Mouse (Mus musculus) lung, embryonic 14.5 days (tissue): ENCODE measurements at regions not wholly inside any gene's neighbourhood (a gene's known extent, or its start where the extent isn't known, plus 50 kb on each side); places are given as distances from the start of the nearest gene placed in this dataset.

Experiments used
- ATAC-seq: fragments of 200-750 bp; cut with Nextera tagmentation; 2 replicates; pipeline ENCODE4 v1.8.0; 2017; ENCODE audit warnings: mild to moderate bottlenecking, moderate TSS enrichment, moderate library complexity; ENCODE audit not compliant: insufficient read depth
- DNase-seq: peaks from one replicate; pipeline ENCODE4 v3.0.0-alpha.2; 2015
- H3K27ac ChIP-seq: fragments of 300-500 bp; sonication (generic); 2 replicates; pipeline ENCODE4 v1.5.1; 2014; ENCODE audit warnings: low read depth, mild to moderate bottlenecking, moderate library complexity
- H3K27me3 ChIP-seq: fragments of 300-500 bp; sonication (generic); 2 replicates; pipeline ENCODE4 v1.6.1; 2014; ENCODE audit warnings: low read length, control low read depth; ENCODE audit not compliant: insufficient read depth
- H3K36me3 ChIP-seq: fragments of 300-500 bp; sonication (generic); 2 replicates; pipeline ENCODE4 v1.6.1; 2014; ENCODE audit warnings: control low read depth; ENCODE audit not compliant: insufficient read depth
- H3K4me1 ChIP-seq: fragments of 300-500 bp; sonication (generic); 2 replicates; pipeline ENCODE4 v1.6.1; 2014; ENCODE audit warnings: antibody characterized with exemption, control low read depth; ENCODE audit not compliant: insufficient read depth
- H3K4me2 ChIP-seq: fragments of 300-500 bp; sonication (generic); 2 replicates; pipeline ENCODE4 v1.6.1; 2014; ENCODE audit warnings: mild to moderate bottlenecking
- H3K4me3 ChIP-seq: fragments of 300-500 bp; sonication (generic); 2 replicates; pipeline ENCODE4 v1.5.1; 2014; ENCODE audit warnings: low read depth, low read length
- H3K9ac ChIP-seq: fragments of 300-500 bp; sonication (generic); 2 replicates; pipeline ENCODE4 v1.6.1; 2014
- H3K9me3 ChIP-seq: fragments of 300-500 bp; sonication (generic); 2 replicates; pipeline ENCODE4 v1.6.1; 2016; ENCODE audit warnings: low read depth, low read length, control low read depth
- CTCF ChIP-seq: IDR thresholded peaks from 2 replicates; pipeline ENCODE4 v1.5.1; 2016; ENCODE audit warnings: antibody characterized with exemption, low read depth
- WGBS: fragments of 180-500 bp; shearing (Covaris S2); extraction: QIAGEN DNeasy Blood & Tissue Kit; methylation state at CpG from one replicate; pipeline ENCODE4 v1.1.7; 2014; 5-methylcytosine and 5-hydroxymethylcytosine counted together

GRCm38 (mm10) chr12:93230237-93230636 is 1381.3 kb upstream of the Sel1l start:
- Histone ChIP-seq H3K4me2 (no peak overlapping the region), H3K36me3 (no peaks in the 10 kb centered on the region), H3K4me1 (no peaks in the 10 kb centered on the region), H3K9me3 (no peaks in the 10 kb centered on the region), H3K27ac (no peak overlapping the region), H3K9ac (no peak overlapping the region), H3K27me3 (no peaks in the 10 kb centered on the region), H3K4me3 (no peak overlapping the region)
- DNase-seq (no peak), ATAC-seq (no peak)
- WGBS, result 70% methylated on average over 3 of the region's 3 CpGs
- TF ChIP-seq CTCF, result no peak

GRCm38 (mm10) chr12:93226826-93227225 is 1377.9 kb upstream of the Sel1l start:
- Histone ChIP-seq H3K4me1 (no peaks in the 10 kb centered on the region), H3K9ac (no peak overlapping the region), H3K27me3 (no peaks in the 10 kb centered on the region), H3K9me3 (no peaks in the 10 kb centered on the region), H3K4me3 (no peak overlapping the region), H3K36me3 (no peaks in the 10 kb centered on the region), H3K27ac (no peak overlapping the region), H3K4me2 (no peak overlapping the region)
- ATAC-seq (no peak), DNase-seq (no peak)
- TF ChIP-seq CTCF, result no peak
- WGBS, result 88% methylated on average over 1 of the region's 1 CpGs

DNA sequence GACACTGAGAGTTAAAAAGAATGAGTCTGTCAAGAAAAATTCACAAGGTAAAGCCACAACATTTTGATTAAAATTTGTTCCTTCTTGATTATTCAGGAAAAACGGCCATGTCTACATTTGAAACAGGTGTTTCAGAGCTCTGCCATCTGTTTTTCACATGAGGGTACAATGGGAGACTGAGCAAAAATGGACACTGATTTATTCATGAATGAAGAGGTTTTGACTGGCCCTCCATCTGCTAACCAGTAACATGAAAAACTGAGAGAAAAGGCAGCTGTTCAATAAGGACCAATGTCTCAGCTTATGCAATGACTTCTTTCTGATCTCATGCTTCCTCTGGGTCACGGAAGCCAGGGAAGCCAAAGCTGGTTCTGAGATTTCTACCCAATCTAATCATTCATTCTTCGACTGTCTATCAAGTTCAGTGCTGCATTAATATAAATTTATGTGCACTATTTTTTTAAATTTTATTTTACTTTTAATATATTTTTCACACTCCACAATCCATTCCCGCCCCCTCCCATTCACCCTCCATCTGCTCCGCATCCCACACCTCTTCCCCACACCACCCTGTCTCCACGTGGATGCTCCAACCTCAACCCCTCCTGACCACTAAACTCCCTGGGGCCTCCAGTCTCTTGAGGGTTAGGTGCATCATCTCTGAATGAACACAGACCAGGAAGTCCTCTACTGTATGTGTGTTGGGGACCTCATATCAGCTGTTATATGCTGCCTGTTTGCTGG is 1372.4 kb upstream of the Sel1l start:
- 76% methylated on average over 6 of the region's 6 CpGs for WGBS

DNA sequence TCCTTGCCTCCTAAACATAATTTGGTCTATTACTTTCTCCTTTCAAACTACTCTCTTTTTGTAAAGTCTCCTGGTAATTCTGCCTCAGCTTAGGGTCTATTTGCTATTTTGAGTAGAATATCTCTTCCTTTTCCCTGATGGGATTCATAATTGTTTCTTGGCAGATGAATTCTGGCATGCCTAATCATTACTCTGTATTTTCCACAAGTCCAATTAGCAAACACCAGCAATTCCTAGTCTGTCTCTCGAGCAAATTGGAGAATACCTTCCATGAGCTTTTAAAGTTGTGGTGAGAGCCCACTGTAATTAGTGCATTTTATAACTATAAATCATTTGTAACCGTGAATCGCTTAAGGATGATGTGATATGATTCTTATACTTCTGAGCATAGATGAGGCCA is 1358.6 kb upstream of the Sel1l start:
- no peak for TF ChIP-seq CTCF
- no peaks in the 10 kb centered on the region for H3K9me3 ChIP-seq

More for the DNA sequence above, 1372.4 kb upstream of the Sel1l start:
- no peaks in the 10 kb centered on the region for H3K36me3 ChIP-seq
- no peaks in the 10 kb centered on the region for H3K27me3 ChIP-seq
- H3K9ac ChIP-seq, result no peak overlapping the region
- TF ChIP-seq CTCF, result no peak
- no peaks in the 10 kb centered on the region for H3K4me1 ChIP-seq
- H3K9me3 ChIP-seq, result no peaks in the 10 kb centered on the region
- no peak overlapping the region for H3K27ac ChIP-seq
- DNase-seq (no peak), ATAC-seq (no peak)
- H3K4me2 ChIP-seq, result no peak overlapping the region
- no peak overlapping the region for H3K4me3 ChIP-seq

DNA sequence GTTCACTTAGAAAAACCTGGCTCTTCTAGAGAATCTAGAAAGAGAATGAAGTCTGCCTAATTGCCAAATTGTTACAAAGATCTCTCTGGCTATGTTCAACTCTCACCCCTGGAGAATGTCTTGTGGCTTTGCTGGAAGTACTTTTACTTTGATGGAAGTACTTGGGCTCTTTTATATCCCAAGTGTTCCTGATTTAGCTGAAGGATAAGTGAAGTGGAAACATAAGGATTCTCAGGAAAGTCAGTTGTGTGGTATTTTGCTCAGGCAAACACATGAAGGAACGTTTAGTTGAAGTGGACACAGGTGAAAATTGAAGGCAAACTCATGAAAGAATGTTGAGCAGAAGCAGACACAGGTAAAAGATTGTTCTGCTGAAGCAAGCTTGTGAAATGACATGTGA is 1340.0 kb upstream of the Sel1l start:
- WGBS, result 31% methylated on average over 1 of the region's 1 CpGs
- H3K4me1 ChIP-seq, result no peaks in the 10 kb centered on the region
- H3K27me3 ChIP-seq, result no peaks in the 10 kb centered on the region
- H3K4me3 ChIP-seq, result no peak overlapping the region
- DNase-seq (no peak), ATAC-seq (no peak)
- H3K36me3 ChIP-seq, result no peaks in the 10 kb centered on the region
- no peak overlapping the region for H3K4me2 ChIP-seq
- TF ChIP-seq CTCF, result no peak
- no peaks in the 10 kb centered on the region for H3K9me3 ChIP-seq
- no peak overlapping the region for H3K9ac ChIP-seq
- no peak overlapping the region for H3K27ac ChIP-seq

More for the DNA sequence above, 1358.6 kb upstream of the Sel1l start:
- H3K27me3 ChIP-seq, result no peaks in the 10 kb centered on the region
- no peaks in the 10 kb centered on the region for H3K36me3 ChIP-seq
- no peak overlapping the region for H3K27ac ChIP-seq
- no peaks in the 10 kb centered on the region for H3K4me1 ChIP-seq
- WGBS, result 76% methylated on average over 3 of the region's 3 CpGs
- H3K4me2 ChIP-seq, result no peak overlapping the region
- H3K9ac ChIP-seq, result no peak overlapping the region
- no peak for ATAC-seq
- no peak overlapping the region for H3K4me3 ChIP-seq
- DNase-seq, result no peak

GRCm38 (mm10) chr12:93173744-93174143 is 1324.8 kb upstream of the Sel1l start:
- Histone ChIP-seq H3K27me3 (no peaks in the 10 kb centered on the region), H3K4me1 (no peaks in the 10 kb centered on the region), H3K36me3 (no peaks in the 10 kb centered on the region), H3K9ac (no peak overlapping the region), H3K4me3 (no peak overlapping the region), H3K27ac (no peak overlapping the region), H3K4me2 (no peak overlapping the region), H3K9me3 (no peaks in the 10 kb centered on the region)
- 69% methylated on average over 5 of the region's 5 CpGs for WGBS
- DNase-seq, result no peak
- ATAC-seq, result no peak
- no peak for TF ChIP-seq CTCF

DNA sequence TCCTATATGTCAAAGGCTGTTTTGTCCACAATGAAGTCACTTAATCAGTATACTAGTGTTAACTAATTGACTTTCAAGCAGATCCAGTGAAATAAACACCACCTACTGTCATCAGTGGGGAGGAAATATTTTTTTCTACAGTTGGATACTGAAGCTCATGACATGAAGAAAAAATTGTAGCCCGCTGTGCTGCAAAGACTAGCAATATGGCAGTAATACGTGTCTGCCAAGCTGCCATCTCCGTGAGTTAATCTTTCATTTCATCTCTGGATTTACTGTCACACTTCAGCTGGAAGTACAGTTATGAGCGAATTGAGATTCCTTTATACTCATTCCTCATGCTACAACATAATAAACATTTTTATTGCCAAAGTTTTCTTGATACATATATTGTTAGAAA is 1311.3 kb upstream of the Sel1l start:
- no peaks in the 10 kb centered on the region for H3K4me1 ChIP-seq
- TF ChIP-seq CTCF, result no peak
- no peak overlapping the region for H3K4me2 ChIP-seq
- no peak overlapping the region for H3K27ac ChIP-seq
- ATAC-seq, result no peak
- H3K9me3 ChIP-seq, result no peaks in the 10 kb centered on the region
- H3K36me3 ChIP-seq, result no peaks in the 10 kb centered on the region
- H3K27me3 ChIP-seq, result no peaks in the 10 kb centered on the region
- H3K4me3 ChIP-seq, result no peak overlapping the region
- 78% methylated on average over 4 of the region's 4 CpGs for WGBS
- H3K9ac ChIP-seq, result no peak overlapping the region
- DNase-seq, result no peak
